In genomic region chr4:75561792-75562191, GRCm38 (mm10) we compare ENCODE assay signal across 8 mouse cellular contexts.
DNase-seq lines count a peak whose midpoint lies in the region; ATAC-seq lines count a peak whose summit lies in the region.

No protein-coding gene starts in this region.

- DNase-seq in frontal cortex, postnatal 25 days (ENCODE audit: low spot score in 2 of 2), result no peak
- DNase-seq in frontal cortex, adult 2 months (ENCODE audit: extremely low spot score in 1 of 2, low spot score in 1 of 2), result peak; percentile 44 to 57
- DNase-seq in layer of hippocampus, postnatal 36 days, result peak; percentile 5 to 16
- DNase-seq in retina, embryonic 14.5 days (ENCODE audit: low spot score), result peak; percentile 6
- no peak for DNase-seq in ovary, postnatal 10 days (ENCODE audit: low spot score)
- DNase-seq in urinary bladder, adult 2 months (ENCODE audit: low spot score), result no peak

- no peak overlapping the region for H3K4me2 ChIP-seq in kidney, embryonic 16.5 days (replicated peaks; ENCODE audit: low read depth, low read length)

- H3K36me3 ChIP-seq in kidney, embryonic 16.5 days (ENCODE audit: insufficient read depth, low read length), result no peaks in the 10 kb centered on the region

- H3K9me3 ChIP-seq in kidney, embryonic 16.5 days (ENCODE audit: low read length), result no peaks in the 10 kb centered on the region

- H3K4me1 ChIP-seq in kidney, embryonic 16.5 days (ENCODE audit: insufficient read depth, low read length), result no peaks in the 10 kb centered on the region

- no peak overlapping the region for H3K9ac ChIP-seq in kidney, embryonic 16.5 days (replicated peaks; ENCODE audit: low read length)

- peak; percentile 86 for ATAC-seq in frontal cortex, adult (ENCODE audit: low TSS enrichment)
- ATAC-seq in kidney, embryonic 16.5 days (ENCODE audit: low FRiP score, low TSS enrichment), result no peak

- H3K27me3 ChIP-seq in kidney, embryonic 16.5 days (ENCODE audit: insufficient read depth, low read length), result no peaks in the 10 kb centered on the region

- no peak overlapping the region for H3K27ac ChIP-seq in kidney, embryonic 16.5 days (ENCODE audit: low read length)

- no peak overlapping the region for H3K4me3 ChIP-seq in kidney, embryonic 16.5 days (ENCODE audit: low read length)

- WGBS in kidney, embryonic 16.5 days, result 63% methylated on average over 1 of the region's 1 CpGs

Comparison
In these comparisons a context has a peak if more than half of its experiments do, and no peak if none do; other contexts are left out.
1. DNase-seq: peak in frontal cortex, adult 2 months (2 of 2), layer of hippocampus, postnatal 36 days (2 of 2) and retina, embryonic 14.5 days (single experiment); none in frontal cortex, postnatal 25 days (0 of 2), ovary, postnatal 10 days (single experiment) and urinary bladder, adult 2 months (single experiment).